Mouse (Mus musculus) right cerebral cortex, postnatal 25 days (tissue): ENCODE results near the gene Efemp2.
"Not testable (repeated sequence)": the region's sequence is repeated elsewhere in the genome, so short reads cannot be mapped to it uniquely, and the experiment has no call there.

ENCODE experiments used
- DNase-seq: peaks from one replicate; pipeline ENCODE4 v3.0.0; 2022

Efemp2 gene

GRCm38 (mm10) chr19:5480016-5480415 lies 6.3 kb downstream of the Efemp2 start:
- no peak for DNase-seq

DNA sequence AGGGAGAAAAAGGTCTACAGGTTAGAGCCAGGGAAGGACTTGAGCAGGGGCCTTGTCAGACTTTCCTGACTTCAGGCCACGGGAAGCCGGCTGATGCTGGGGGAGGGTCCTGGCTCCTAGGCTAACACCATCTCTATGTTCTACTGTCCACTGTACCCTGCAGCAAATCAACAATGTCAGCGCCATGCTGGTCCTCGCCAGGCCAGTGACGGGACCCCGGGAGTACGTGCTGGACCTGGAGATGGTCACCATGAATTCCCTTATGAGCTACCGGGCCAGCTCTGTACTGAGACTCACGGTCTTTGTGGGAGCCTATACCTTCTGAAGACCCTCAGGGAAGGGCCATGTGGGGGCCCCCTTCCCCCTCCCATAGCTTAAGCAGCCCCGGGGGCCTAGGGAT lies 7.6 kb downstream of the Efemp2 start:
- DNase-seq = no peak

DNA sequence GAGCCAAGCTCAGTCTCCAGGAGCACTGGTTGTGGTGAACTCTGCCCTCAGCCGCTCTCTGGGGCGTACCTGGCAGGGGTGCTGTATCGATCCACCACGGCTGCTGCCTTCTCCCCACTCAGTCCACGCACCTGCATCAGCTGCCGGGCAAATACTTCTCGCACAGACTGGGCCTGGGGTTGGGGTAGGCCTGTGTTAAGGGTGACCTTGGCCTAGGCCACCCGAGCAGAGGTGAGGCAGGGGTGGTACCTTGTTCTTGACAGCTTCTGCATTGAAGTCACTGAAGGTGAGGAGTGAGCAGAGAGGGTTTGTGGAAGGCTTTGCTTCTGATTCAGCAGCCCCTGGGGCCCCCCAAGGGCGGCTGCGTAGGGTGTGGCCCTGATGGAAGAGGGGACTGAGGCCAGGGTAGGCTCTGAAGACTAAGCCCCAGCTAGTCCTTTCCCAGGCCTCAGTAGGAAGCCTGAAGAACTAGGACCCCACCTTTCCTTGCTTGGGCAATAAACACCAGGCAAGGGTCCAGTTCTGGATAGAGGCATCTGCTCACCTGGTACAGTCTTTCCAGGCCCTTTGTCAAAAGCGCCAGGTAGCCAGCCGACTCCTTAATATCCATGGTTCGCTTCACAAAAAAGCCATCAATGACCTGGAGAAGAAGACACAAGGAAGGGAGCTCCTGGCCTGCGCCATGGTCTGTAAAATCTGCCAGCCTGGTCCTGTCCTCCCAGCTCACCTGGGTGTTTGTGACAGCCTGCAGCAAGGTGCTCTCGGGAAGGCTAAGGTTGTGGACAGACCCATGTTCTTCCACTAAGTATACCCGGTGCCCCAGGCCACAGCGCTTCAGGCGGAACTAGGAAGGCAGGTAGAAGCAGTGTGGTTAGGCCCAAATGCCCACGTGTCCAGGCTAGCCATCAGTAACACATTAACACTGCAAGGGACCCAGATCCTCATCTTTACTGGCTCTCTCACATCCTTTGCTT lies 9.9 kb downstream of the Efemp2 start:
- DNase-seq = no peak

- DNase-seq = no peak
These were observed 10.7 kb downstream of the Efemp2 start for GRCm38 (mm10) chr19:5484496-5484895.

DNA sequence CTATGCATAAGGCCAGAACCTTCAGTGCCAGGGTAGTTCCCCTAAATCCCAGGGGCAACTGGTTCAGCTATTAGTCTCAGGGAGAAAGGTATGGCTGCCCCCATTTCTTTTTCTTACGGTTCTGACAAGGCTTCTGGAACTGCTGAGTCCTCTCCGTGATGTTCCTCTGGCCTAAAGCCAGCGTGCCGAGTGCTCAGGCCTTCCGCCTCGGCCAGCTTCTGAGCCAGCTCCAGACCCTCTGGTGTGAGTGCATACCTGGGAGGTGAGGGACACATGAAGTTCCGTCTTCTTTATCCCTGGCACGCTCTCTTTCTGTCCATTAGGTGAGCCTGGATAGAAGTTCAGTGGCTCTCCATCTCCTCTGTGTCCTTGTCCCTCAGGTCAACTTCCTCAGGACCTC lies 11.6 kb downstream of the Efemp2 start:
- DNase-seq = no peak

GRCm38 (mm10) chr19:5485821-5486220 lies 12.1 kb downstream of the Efemp2 start:
- no peak for DNase-seq

DNA sequence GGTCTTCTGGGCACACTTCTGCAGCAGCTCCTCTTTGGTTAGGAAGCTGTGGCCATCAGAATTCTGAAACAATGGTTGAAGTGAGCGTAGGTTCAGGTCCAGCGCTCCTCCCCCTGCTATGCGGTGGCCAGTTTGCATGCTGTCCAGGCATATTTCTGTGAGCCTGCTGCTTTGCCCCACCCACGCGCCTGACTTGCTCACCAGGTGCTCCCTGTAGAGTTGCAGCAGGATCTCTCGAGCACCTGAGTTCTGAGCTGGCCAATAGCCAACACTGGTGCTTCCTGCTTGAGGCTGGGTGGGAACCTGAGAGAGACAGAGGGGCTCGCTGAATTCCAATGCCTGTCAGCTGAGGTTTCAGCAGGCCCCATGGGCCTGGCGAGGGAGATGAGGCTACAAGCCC lies 12.5 kb downstream of the Efemp2 start:
- DNase-seq = no peak

DNA sequence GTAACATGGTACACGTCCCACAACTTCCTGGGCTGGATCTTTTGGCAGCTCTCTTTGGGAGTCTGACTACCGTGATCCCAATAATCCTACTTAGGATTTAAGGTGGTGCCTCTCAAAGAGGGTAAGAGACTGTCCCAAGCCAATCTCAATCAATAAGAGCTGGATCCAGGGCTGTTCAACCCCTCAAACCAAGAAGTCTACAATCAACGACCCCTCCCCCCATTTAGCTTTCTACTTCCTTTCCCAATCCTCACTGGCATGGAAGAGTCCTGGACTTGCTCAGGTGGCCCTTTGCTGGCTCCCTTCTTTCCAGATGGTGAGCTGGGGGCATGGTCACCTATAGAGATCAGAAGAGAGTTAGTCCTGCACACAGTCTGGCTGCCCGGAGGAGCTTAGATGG lies 13.0 kb downstream of the Efemp2 start:
- DNase-seq = no peak

DNA sequence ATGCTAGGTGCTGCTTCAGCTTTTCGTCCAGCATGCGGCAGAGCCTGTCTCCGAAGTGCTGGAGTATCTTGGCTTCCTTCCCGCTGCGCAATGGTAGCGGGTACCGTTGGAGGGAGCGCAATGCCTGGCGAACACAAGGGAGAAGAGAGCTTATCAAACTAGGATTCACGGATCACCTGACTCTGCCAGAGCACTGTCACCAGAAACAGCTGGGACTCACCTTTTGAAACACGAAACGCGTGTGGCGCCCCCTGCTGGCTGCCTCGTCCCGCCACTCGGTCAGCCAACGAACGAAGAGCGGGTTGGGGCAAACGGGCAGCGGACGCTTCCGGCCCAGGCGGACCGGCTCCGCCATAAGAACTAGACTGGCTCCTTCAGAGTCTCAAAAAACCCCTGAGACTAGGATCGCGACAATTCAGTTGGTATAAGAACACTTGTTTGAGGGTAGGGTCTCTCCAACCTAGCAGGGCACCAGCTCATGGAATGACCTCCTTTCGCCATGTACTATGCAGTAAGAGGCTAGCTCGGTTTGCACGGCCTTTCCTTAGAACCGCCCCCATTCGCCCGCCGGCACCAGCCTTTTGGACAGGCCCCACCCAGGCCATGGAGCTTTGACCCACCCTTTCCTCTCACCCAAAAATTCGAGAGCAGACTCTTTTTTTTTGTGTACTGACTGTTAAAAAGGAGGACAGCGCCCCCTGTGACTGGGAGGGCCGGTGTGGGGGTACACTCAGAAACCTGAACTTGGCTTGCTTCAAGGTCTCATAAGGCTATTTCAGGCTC lies 14.2 kb downstream of the Efemp2 start, which contains the start of gene Mus81:
Gene Mus81, minus strand, starts transcription at position 635 of the 783 bp plus-strand sequence.
- peak; percentile 89 for DNase-seq

DNA sequence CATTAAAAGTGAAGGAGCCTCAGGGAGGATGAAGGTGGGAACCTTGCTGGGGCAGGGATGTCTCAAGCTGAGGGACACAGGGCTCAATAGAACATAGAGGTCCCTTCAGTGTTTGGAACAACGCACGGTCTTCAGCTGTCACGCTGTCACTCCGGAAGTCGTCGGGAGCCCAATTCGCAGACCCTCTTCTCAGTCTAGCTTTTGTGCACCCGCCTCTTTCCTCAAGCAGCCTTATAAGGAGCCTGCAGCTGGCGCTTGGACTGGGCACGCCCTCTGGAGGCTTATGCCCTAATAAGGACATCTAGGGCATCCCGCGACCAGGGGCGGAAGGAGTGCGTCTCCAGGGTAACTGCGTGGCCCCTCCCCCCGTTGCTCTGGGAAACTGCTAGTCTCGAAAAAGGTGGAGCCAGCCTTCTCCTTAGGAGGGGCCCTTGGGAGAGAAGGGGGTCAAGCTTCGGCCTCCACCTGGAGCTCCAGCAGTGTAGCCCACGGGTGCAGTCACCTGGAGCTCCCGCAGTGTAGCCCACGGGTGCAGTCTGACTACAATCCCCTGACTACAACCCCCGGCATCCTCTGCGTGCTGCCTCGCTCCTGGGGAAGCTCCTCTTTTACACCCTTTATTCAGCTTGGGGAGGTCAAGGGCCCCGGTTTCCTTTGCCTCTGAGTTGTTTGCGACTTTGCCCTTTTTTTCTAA lies 15.3 kb downstream of the Efemp2 start:
- peak; percentile 96 for DNase-seq

GRCm38 (mm10) chr19:5489721-5490120 lies 16.0 kb downstream of the Efemp2 start:
- DNase-seq = not testable (repeated sequence)

GRCm38 (mm10) chr19:5490313-5490897 lies 16.7 kb downstream of the Efemp2 start, which contains the start of gene Cfl1:
TSS of gene Cfl1 (plus strand) at chr19:5490455.
- DNase-seq = peak; percentile 95

DNA sequence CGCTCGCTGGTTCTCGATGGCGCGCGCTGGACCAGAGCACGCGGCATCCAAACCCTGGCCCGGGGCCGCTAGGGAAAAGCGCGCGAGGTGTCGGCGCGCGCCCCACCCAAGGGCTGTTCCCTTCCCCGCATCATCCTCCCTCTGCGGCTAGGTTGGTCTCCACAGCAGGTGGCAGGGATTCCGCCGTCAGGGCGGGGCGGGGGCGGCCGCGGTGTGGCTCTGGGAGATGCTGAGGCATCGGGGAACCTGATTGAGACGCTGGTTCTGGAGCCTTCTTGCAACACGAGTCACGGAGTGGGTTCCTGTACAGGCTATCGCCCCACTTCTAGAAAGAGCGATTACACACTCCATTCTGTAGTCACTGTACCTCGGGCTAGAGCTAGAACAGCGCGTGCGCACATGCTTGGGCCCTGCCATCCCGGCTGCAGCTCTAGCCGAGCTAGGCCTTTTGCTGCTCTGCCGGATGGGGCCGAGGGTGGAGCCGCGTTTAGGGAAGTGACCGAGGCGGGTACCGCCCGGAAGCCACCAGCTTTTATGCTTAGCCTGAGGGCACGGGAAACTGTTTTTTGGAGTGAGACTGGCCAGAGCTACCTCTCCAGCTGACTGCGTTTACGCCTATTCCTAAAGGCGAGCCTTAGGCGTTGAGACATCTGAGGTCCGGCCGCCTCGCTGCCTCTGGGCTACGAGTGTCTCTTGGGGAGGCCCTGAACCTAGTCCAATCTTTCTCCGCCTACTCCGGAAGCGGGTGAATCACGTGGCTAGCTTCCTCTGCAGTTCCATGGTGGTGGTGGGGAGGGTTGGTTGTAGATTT lies 17.3 kb downstream of the Efemp2 start:
- DNase-seq = peak; percentile 86

- DNase-seq = no peak
These were observed 18.9 kb downstream of the Efemp2 start for GRCm38 (mm10) chr19:5492641-5493040.

DNA sequence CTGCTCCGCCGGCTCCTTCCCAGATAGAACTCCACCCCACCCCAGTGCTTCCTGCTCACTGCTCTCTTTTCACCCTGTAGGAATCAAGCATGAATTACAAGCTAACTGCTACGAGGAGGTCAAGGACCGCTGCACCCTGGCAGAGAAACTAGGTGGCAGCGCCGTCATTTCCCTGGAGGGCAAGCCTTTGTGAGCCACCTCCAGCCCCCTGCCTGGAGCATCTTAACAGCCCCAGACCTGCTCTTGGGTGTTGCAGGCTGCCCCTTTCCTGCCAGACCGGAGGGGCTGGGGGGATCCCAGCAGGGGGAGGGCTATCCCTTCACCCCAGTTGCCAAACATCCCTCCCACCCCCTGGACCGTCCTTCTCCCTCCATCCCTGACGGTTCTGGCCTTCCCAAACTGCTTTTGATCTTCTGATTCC lies 19.6 kb downstream of the Efemp2 start:
- not testable (repeated sequence) for DNase-seq

DNA sequence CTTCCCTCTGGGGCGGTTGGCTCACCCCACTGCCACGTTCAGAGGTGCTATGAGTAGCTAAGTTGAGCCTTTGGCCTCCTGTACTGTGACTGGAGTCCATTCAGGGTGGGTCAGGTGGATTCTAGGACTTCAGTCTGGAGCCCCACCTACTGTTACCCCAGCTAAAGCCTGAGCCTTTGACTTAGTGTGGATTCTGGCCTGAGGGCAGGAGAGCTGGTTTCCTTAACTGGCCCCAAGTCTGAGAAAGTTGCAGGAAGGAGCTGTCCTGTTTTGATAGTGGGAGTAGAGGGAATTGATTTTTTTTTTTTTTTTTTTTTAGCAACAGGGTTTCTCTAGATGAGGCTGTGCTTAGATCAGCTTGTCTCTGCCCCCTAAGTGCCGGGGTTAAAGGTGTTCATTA lies 20.6 kb downstream of the Efemp2 start:
- no peak for DNase-seq

DNA sequence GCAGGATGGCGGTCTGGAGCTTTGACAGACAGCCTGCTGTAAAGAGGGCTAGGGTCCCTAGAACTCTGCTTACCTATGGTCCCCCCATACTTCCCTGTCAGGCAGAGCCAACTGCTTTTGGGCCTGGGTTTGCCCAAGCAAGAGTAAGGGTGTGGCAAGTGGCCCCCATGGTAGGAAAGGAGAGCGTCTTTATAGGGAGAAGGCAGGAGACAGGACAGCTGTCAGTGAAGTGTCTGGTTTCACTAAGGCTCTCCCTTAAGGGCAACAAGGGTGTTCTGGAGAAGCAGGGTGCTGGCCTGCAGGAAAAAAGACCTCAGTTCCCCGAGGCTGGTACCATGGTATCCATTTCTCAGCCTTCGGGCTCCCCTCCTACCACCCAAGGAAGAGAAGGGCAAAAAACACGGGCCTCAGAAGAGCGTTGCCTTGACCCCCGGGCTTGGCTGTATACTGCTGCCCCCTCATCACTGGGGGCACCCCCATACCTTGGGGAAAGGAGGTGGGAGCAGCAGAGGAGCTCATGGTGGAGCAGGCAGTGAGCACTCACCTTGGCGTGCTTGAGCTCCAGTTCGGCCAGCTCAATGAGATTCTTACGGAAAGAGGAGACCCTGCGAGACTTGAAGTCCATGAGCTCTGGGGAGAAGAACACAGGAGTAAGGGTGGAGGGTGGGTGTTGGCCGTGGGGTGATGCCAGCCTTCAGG lies 21.7 kb downstream of the Efemp2 start:
- no peak for DNase-seq

DNA sequence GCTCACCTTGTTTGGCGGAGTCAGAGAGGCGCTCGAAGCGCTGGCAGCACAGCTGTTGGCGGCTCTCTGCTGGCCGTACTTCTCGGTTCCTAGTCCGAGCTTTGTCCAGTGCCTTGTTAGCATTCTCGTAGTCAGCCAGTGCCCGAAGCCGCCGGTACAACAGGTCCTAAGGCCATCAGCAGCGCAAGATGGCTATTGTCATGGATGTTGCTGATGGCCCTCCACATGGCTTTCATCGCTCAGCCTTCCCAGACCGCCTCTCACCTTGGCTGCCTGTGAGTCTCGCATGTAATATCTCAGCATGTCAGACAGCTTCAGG lies 22.3 kb downstream of the Efemp2 start:
- no peak for DNase-seq

GRCm38 (mm10) chr19:5500330-5500875 lies 26.6 kb downstream of the Efemp2 start:
- DNase-seq = no peak

- no peak for DNase-seq
These were observed 29.9 kb downstream of the Efemp2 start, which contains the start of gene 1700020D05Rik for GRCm38 (mm10) chr19:5503687-5504086. TSS of gene 1700020D05Rik (minus strand) at chr19:5503787.
